Mouse (Mus musculus): ENCODE results near the gene Map3k5. TPM values are rescaled to one million over a fixed set of nuclear protein-coding genes. Genes with fewer than 3 reads are reported as not detected.

The Map3k5 gene
- total and polyA plus RNA-seq, 3 experiments, result 0.35 to 0.97 TPM; not detected in 1

DNA sequence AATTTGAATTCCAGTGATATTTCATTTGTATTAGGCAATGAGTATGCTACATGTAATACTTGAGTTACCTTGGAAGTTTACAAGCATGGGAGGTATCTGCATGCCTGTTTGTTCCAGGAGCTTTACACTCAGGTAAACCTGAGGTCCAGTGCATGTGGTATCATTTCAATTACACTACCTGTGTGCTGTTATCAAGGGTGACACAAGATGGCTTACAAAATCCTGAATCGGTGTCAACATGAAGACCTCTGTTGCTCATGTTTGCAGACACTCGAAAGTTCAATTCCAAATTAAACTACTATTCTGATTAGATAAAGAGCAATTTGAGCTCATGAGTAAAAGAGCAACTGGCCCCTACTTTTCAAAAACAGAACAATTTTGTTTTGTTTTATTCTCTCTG lies 23.8 kb upstream of the Map3k5 start:
- Histone ChIP-seq H3K4me1 (ENCODE audit: control insufficient read depth in 1 of 2, insufficient read depth in 2 of 2, low read length in 2 of 2) (no peaks in the 10 kb centered on the region; a peak in 2 of 4 replicates), H3K27me3 (ENCODE audit: control insufficient read depth in 1 of 2, insufficient read depth in 2 of 2, low read length in 2 of 2) (no peaks in the 10 kb centered on the region; a peak in 2 of 4 replicates), H3K9me3 (replicated peaks; ENCODE audit: insufficient read depth, low read length) (no peaks in the 10 kb centered on the region), H3K79me2 (ENCODE audit: control insufficient read depth, insufficient read depth, low read length, poor library complexity) (no peaks in the 10 kb centered on the region; the same call in 1 of the 2 replicates), H3K27ac (ENCODE audit: control insufficient read depth, low read depth, low read length) (no peak overlapping the region), H3K4me3 (ENCODE audit: control insufficient read depth in 1 of 2, insufficient read depth in 1 of 2, low read depth in 2 of 2, low read length in 2 of 2) (no peak overlapping the region), H3K9ac (ENCODE audit: control insufficient read depth, low read depth, low read length, poor library complexity, severe bottlenecking) (no peak overlapping the region), H3K36me3 (ENCODE audit: control insufficient read depth in 1 of 2, insufficient read depth in 2 of 2, low read length in 2 of 2) (peaks cover 0 to 4% of the 10 kb centered on the region in 2 experiments; a peak in 2 of 4 replicates)
- TF ChIP-seq E2F4 (IDR thresholded peaks at IDR 0.05; ENCODE audit: borderline replicate concordance, low read depth, low read length) (no peak), ETS1 (IDR thresholded peaks at IDR 0.05; ENCODE audit: low read depth, low read length) (no peak), USF2 (IDR thresholded peaks at IDR 0.05; ENCODE audit: borderline replicate concordance in 1 of 2, insufficient read depth in 1 of 2, low read depth in 1 of 2, low read length in 2 of 2) (no peak), BHLHE40 (IDR thresholded peaks at IDR 0.05; ENCODE audit: borderline replicate concordance, low read depth, low read length) (no peak), CHD2 (IDR thresholded peaks at IDR 0.05; ENCODE audit: low read length) (no peak), ZKSCAN1 (IDR thresholded peaks at IDR 0.05; ENCODE audit: low read depth, low read length) (no peak), POLR2A (IDR thresholded peaks at IDR 0.05; ENCODE audit: control insufficient read depth in 1 of 2, insufficient read depth in 1 of 2, low read depth in 1 of 2, low read length in 2 of 2, poor library complexity in 1 of 2) (no peak), UBTF (IDR thresholded peaks at IDR 0.05; ENCODE audit: borderline replicate concordance, insufficient read depth, low read depth, low read length) (no peak), POLR2AphosphoS5 (IDR thresholded peaks at IDR 0.05; ENCODE audit: borderline replicate concordance, low read depth, low read length) (no peak), GATA1 (IDR thresholded peaks at IDR 0.05; ENCODE audit: low read depth, low read length) (no peak), TBP (IDR thresholded peaks at IDR 0.05; ENCODE audit: low read depth, low read length) (no peak), ZMIZ1 (IDR thresholded peaks at IDR 0.05; ENCODE audit: low read depth, low read length) (no peak), POLR2AphosphoS2 (IDR thresholded peaks at IDR 0.05; ENCODE audit: low read length) (no peak), JUND (IDR thresholded peaks at IDR 0.05; ENCODE audit: low read depth, low read length) (no peak), MYC (IDR thresholded peaks at IDR 0.05; ENCODE audit: low read depth, low read length) (no peak)
- no peak for DNase-seq (ENCODE audit: low read depth, low spot score)

DNA sequence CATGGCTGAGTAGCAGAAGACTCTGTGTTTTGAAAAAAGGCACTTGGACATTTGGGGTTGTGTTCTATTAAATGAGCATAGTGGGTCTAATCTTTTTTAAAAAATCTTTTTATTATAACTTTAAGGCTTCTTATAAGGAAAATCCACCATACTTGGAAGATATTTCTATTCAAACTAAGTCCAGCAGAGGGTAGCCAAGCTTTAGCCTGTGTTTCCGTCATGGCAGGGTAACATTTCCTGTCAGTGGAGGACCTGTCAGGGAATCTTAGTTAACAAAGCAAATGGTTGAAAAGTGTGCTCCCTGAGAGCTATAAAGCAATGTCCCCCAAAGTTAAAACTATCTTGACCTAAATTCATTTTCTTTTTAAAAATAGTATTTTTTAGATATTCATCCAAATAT lies 22.7 kb upstream of the Map3k5 start:
- Histone ChIP-seq H3K27me3 (ENCODE audit: control insufficient read depth in 1 of 2, insufficient read depth in 2 of 2, low read length in 2 of 2) (no peaks in the 10 kb centered on the region; a peak in 2 of 4 replicates), H3K9ac (ENCODE audit: control insufficient read depth, low read depth, low read length, poor library complexity, severe bottlenecking) (no peak overlapping the region)

More for the DNA sequence above, 22.7 kb upstream of the Map3k5 start:
- no peak overlapping the region for H3K27ac ChIP-seq (ENCODE audit: control insufficient read depth, low read depth, low read length)
- H3K4me3 ChIP-seq (ENCODE audit: control insufficient read depth in 1 of 2, insufficient read depth in 1 of 2, low read depth in 2 of 2, low read length in 2 of 2), result no peak overlapping the region
- H3K4me1 ChIP-seq (ENCODE audit: control insufficient read depth in 1 of 2, insufficient read depth in 2 of 2, low read length in 2 of 2), result no peaks in the 10 kb centered on the region; a peak in 2 of 4 replicates
- peaks cover 0 to 4% of the 10 kb centered on the region in 2 experiments; a peak in 2 of 4 replicates for H3K36me3 ChIP-seq (ENCODE audit: control insufficient read depth in 1 of 2, insufficient read depth in 2 of 2, low read length in 2 of 2)
- DNase-seq (ENCODE audit: low read depth, low spot score), result no peak
- TF ChIP-seq POLR2AphosphoS5 (IDR thresholded peaks at IDR 0.05; ENCODE audit: borderline replicate concordance, low read depth, low read length) (no peak), ETS1 (IDR thresholded peaks at IDR 0.05; ENCODE audit: low read depth, low read length) (no peak), RAD21 (IDR thresholded peaks at IDR 0.05; ENCODE audit: low read depth, low read length) (peak; percentile 23), CTCF (IDR thresholded peaks at IDR 0.05 in 2 of 3, conservative IDR thresholded peaks at IDR 0.05 in 1 of 3; ENCODE audit: control insufficient read depth in 1 of 3, insufficient read depth in 1 of 3, low read depth in 2 of 3, low read length in 3 of 3, poor library complexity in 1 of 3, severe bottlenecking in 1 of 3) (peak in 1 of 3 experiments; percentile 20; a peak in 1 of 6 replicates), ZKSCAN1 (IDR thresholded peaks at IDR 0.05; ENCODE audit: low read depth, low read length) (no peak), MYB (IDR thresholded peaks at IDR 0.05; ENCODE audit: low read depth, low read length) (no peak), SMC3 (IDR thresholded peaks at IDR 0.05; ENCODE audit: low read depth, low read length) (no peak)
- H3K79me2 ChIP-seq (ENCODE audit: control insufficient read depth, insufficient read depth, low read length, poor library complexity), result no peaks in the 10 kb centered on the region; the same call in 1 of the 2 replicates
- H3K9me3 ChIP-seq (replicated peaks; ENCODE audit: insufficient read depth, low read length), result no peaks in the 10 kb centered on the region
